Comparison of ENCODE assay signal across 8 mouse cellular contexts in the genomic region with DNA sequence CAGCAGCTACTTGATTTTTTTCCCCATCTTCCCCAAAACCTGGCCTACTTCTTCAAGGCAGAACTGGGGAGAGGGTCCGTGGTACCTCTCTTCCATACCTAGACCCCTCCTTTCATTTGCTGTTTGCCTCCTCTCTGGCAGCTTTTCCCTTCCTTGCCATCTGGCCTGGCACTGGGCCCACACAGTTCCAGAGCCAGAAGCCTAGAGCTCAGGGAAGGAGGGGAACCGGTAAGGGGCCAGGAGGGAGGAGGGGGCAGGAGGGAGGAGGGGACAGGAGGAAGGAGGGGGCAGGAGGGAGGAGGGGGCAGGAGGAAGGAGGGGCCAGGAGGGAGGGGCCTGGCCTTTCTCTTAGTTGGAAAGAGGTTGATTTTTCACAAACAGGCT. TPM values are rescaled to one million over a fixed set of nuclear protein-coding genes. Genes with fewer than 3 reads are reported as not detected.
DNase-seq lines count a peak whose midpoint lies in the region; TF ChIP-seq lines count a peak whose summit lies in the region.

No protein-coding gene starts in this region.

- no peak for DNase-seq in heart, embryonic 10.5 days (ENCODE audit: low spot score)
- DNase-seq in heart, adult 2 months: no peak
- DNase-seq in urinary bladder, postnatal 14 days (ENCODE audit: low spot score): peak; percentile 40
- no peak for DNase-seq in urinary bladder, adult 2 months (ENCODE audit: low spot score)
- DNase-seq in frontal cortex, postnatal 10 days (ENCODE audit: low spot score in 2 of 2): peak; percentile 61 to 68
- DNase-seq in left cerebral cortex, postnatal 4 days: peak; percentile 98
- DNase-seq in T-cell, adult 2 months (ENCODE audit: low spot score): no peak

- intact Hi-C loops in heart, adult 2 months (cut with DNase I): no loop called here
- intact Hi-C loops in left cerebral cortex, postnatal 4 days (cut with DNase I): no loop called here

- 32% methylated on average over 2 of the region's 2 CpGs for WGBS in heart, embryonic 10.5 days
- WGBS in heart, adult 2 months: 14% methylated on average over 2 of the region's 2 CpGs
- WGBS in olfactory bulb, adult 2 months: 5% methylated on average over 2 of the region's 2 CpGs

- H3K9ac ChIP-seq in heart, adult 2 months (ENCODE audit: low read depth, low read length): no peak overlapping the region

- H3K4me3 ChIP-seq in heart, embryonic 10.5 days: no peak overlapping the region
- H3K4me3 ChIP-seq in heart, adult 2 months: no peak overlapping the region
- H3K4me3 ChIP-seq in olfactory bulb, adult 2 months (ENCODE audit: insufficient read depth, low read depth, low read length): no peak overlapping the region

- no peaks in the 10 kb centered on the region for H3K9me3 ChIP-seq in heart, embryonic 10.5 days

- no peaks in the 10 kb centered on the region for H3K36me3 ChIP-seq in heart, embryonic 10.5 days
- H3K36me3 ChIP-seq in heart, adult 2 months (ENCODE audit: control insufficient read depth, insufficient read depth, low read length): no peaks in the 10 kb centered on the region

- H3K79me2 ChIP-seq in heart, adult 2 months (replicated peaks; ENCODE audit: control insufficient read depth, insufficient read depth, low read length): no peaks in the 10 kb centered on the region

- no peak for TF ChIP-seq EP300 in heart, adult 2 months (IDR thresholded peaks at IDR 0.05; ENCODE audit: insufficient read depth, low read depth, low read length)

- H3K4me1 ChIP-seq in heart, embryonic 10.5 days: peaks cover 12% of the 10 kb centered on the region
- no peaks in the 10 kb centered on the region for H3K4me1 ChIP-seq in heart, adult 2 months (ENCODE audit: control insufficient read depth, insufficient read depth, low read length)
- H3K4me1 ChIP-seq in olfactory bulb, adult 2 months (ENCODE audit: control insufficient read depth, insufficient read depth, low read length): peaks cover 2% of the 10 kb centered on the region; the same call in 1 of the 2 replicates

- H3K27me3 ChIP-seq in heart, embryonic 10.5 days (ENCODE audit: insufficient read depth, poor library complexity, severe bottlenecking): peaks cover 12% of the 10 kb centered on the region
- H3K27me3 ChIP-seq in heart, adult 2 months (ENCODE audit: control insufficient read depth, insufficient read depth, low read length): no peaks in the 10 kb centered on the region

- 0 out of 2 replicates have a peak overlapping the region, but pooled peaks have one; percentile 32 for H3K27ac ChIP-seq in heart, embryonic 10.5 days
- no peak overlapping the region for H3K27ac ChIP-seq in heart, adult 2 months
- H3K27ac ChIP-seq in olfactory bulb, adult 2 months (ENCODE audit: insufficient read depth, low read depth, low read length): 0 out of 2 replicates have a peak overlapping the region, but pooled peaks have one; percentile 7

- TF ChIP-seq POLR2A in heart, adult 2 months (IDR thresholded peaks at IDR 0.05; ENCODE audit: insufficient read depth, low read depth, low read length): no peak
- no peak for TF ChIP-seq POLR2A in olfactory bulb, adult 2 months (IDR thresholded peaks at IDR 0.05; ENCODE audit: insufficient read depth, low read depth, low read length)

- TF ChIP-seq CTCF in heart, adult 2 months (IDR thresholded peaks at IDR 0.05): no peak
- TF ChIP-seq CTCF in olfactory bulb, adult 2 months (IDR thresholded peaks at IDR 0.05; ENCODE audit: insufficient read depth, low read depth, low read length): no peak

RNA-seq across cellular contexts. Expression of a gene that starts 4.2 kb away (rescaled TPM):
- 0.37 and 0.38 TPM in 2 replicates for polyA plus RNA-seq in heart, embryonic 10.5 days (2016; fragmentation: Nextera tagmentation; extraction: Ambion mirVana)
- total RNA-seq in heart, adult 2 months (2021): under 1 TPM in 1 of 2 experiments, not detected in 1; 0.20 TPM
- 1.2 and 2.3 TPM in 2 replicates for polyA plus RNA-seq in heart, adult 2 months (2012; rRNA removed)
- polyA plus RNA-seq in urinary bladder, adult 2 months (2012; rRNA removed): 2.9 and 4.2 TPM in 2 replicates
- total RNA-seq in left cerebral cortex, postnatal 4 days (2021): 1 to 10 TPM; 1.3 TPM
- not detected in 2 replicates for polyA plus RNA-seq in olfactory bulb, adult 2 months (2012; ENCODE audit: insufficient read depth, insufficient read length, low replicate concordance, missing spikeins)

RNA-seq across cellular contexts. Expression of a gene that starts 22.4 kb away (rescaled TPM):
- 4.8 and 8.0 TPM in 2 replicates for polyA plus RNA-seq in heart, embryonic 10.5 days (2016; fragmentation: Nextera tagmentation; extraction: Ambion mirVana)
- 1 to 10 TPM; 1.9 to 2.3 TPM for total RNA-seq in heart, adult 2 months (2021)
- 13.6 and 16.3 TPM in 2 replicates for polyA plus RNA-seq in heart, adult 2 months (2012; rRNA removed)
- 23.5 and 24.7 TPM in 2 replicates for polyA plus RNA-seq in urinary bladder, adult 2 months (2012; rRNA removed)
- 10 to 100 TPM; 11.7 to 13.0 TPM for total RNA-seq in left cerebral cortex, postnatal 4 days (2021)
- not detected in 2 replicates for polyA plus RNA-seq in olfactory bulb, adult 2 months (2012; ENCODE audit: insufficient read depth, insufficient read length, low replicate concordance, missing spikeins)

RNA-seq across cellular contexts. Expression of a gene that starts 23.9 kb away (rescaled TPM):
- 75.0 and 88.6 TPM in 2 replicates for polyA plus RNA-seq in heart, embryonic 10.5 days (2016; fragmentation: Nextera tagmentation; extraction: Ambion mirVana)
- 100 to 1,000 TPM in 1 of 2 experiments, 10 to 100 TPM in 1; 97.1 to 113 TPM for total RNA-seq in heart, adult 2 months (2021)
- polyA plus RNA-seq in heart, adult 2 months (2012; rRNA removed): 28.3 and 31.6 TPM in 2 replicates
- polyA plus RNA-seq in urinary bladder, adult 2 months (2012; rRNA removed): 43.1 and 78.9 TPM in 2 replicates
- 100 to 1,000 TPM; 173 to 175 TPM for total RNA-seq in left cerebral cortex, postnatal 4 days (2021)
- 91.6 and 138 TPM in 2 replicates for polyA plus RNA-seq in olfactory bulb, adult 2 months (2012; ENCODE audit: insufficient read depth, insufficient read length, low replicate concordance, missing spikeins)

RNA-seq across cellular contexts. Expression of a gene that starts 32.3 kb away (rescaled TPM):
- polyA plus RNA-seq in heart, embryonic 10.5 days (2016; fragmentation: Nextera tagmentation; extraction: Ambion mirVana): 74.4 and 84.5 TPM in 2 replicates
- 10 to 100 TPM; 26.1 to 27.1 TPM for total RNA-seq in heart, adult 2 months (2021)
- 26.3 and 36.2 TPM in 2 replicates for polyA plus RNA-seq in heart, adult 2 months (2012; rRNA removed)
- 88.6 and 113 TPM in 2 replicates for polyA plus RNA-seq in urinary bladder, adult 2 months (2012; rRNA removed)
- total RNA-seq in left cerebral cortex, postnatal 4 days (2021): 10 to 100 TPM; 67.4 to 72.0 TPM
- polyA plus RNA-seq in olfactory bulb, adult 2 months (2012; ENCODE audit: insufficient read depth, insufficient read length, low replicate concordance, missing spikeins): not detected in 2 replicates

RNA-seq across cellular contexts. Expression of a gene that starts 59.8 kb away (rescaled TPM):
- polyA plus RNA-seq in heart, embryonic 10.5 days (2016; fragmentation: Nextera tagmentation; extraction: Ambion mirVana): 73.2 and 92.7 TPM in 2 replicates
- total RNA-seq in heart, adult 2 months (2021): 10 to 100 TPM; 18.9 to 20.3 TPM
- polyA plus RNA-seq in heart, adult 2 months (2012; rRNA removed): 8.3 and 13.6 TPM in 2 replicates
- 23.1 TPM in 2 replicates for polyA plus RNA-seq in urinary bladder, adult 2 months (2012; rRNA removed)
- total RNA-seq in left cerebral cortex, postnatal 4 days (2021): 10 to 100 TPM; 43.0 to 44.5 TPM
- polyA plus RNA-seq in olfactory bulb, adult 2 months (2012; ENCODE audit: insufficient read depth, insufficient read length, low replicate concordance, missing spikeins): not detected in 2 replicates

Comparison
In these comparisons a context has a peak if more than half of its experiments do, and no peak if none do; other contexts are left out.
1. DNase-seq: peak in urinary bladder, postnatal 14 days (single experiment), frontal cortex, postnatal 10 days (2 of 2) and left cerebral cortex, postnatal 4 days (single experiment); none in heart, embryonic 10.5 days (single experiment), heart, adult 2 months (0 of 2), urinary bladder, adult 2 months (single experiment) and T-cell, adult 2 months (single experiment).